In genomic region chr2:169357400-169357799, GRCm38 (mm10) we compare ENCODE assay signal across 22 mouse cellular contexts.
DNase-seq lines count a peak whose midpoint lies in the region; ATAC-seq and TF ChIP-seq lines count a peak whose summit lies in the region.
"Had no signal": no experiment of that assay in that cellular context is flagged by ENCODE, and none has a peak within 500 bp of the region (broad histone marks: within the 10 kb centered on the region; RNA-seq: fewer than 3 reads in every experiment).

No protein-coding gene starts in this region.

- TF ChIP-seq CTCF in liver, adult 2 months (IDR thresholded peaks at IDR 0.05; ENCODE audit: low read depth, low read length) = no peak

- ATAC-seq in liver, embryonic 12.5 days = no peak
- ATAC-seq in heart, embryonic 14.5 days (ENCODE audit: insufficient number of reproducible peaks, insufficient read depth, low FRiP score, low read depth) = peak; percentile 35; the same call in 1 of the 2 replicates
- ATAC-seq: forebrain, embryonic 16.5 days; liver, postnatal 0 days; midbrain, embryonic 13.5 days had no signal

- H3K79me2 ChIP-seq in liver, adult 2 months (ENCODE audit: control insufficient read depth, insufficient read depth, low read length) = no peaks in the 10 kb centered on the region

- no peaks in the 10 kb centered on the region for H3K9me3 ChIP-seq in liver, embryonic 12.5 days (replicated peaks)
- no peaks in the 10 kb centered on the region for H3K9me3 ChIP-seq in heart, embryonic 14.5 days (ENCODE audit: control insufficient read depth, low read length)
- H3K9me3 ChIP-seq: embryonic facial prominence, embryonic 13.5 days; limb, embryonic 15.5 days; midbrain, embryonic 13.5 days had no signal

- H3K27me3 ChIP-seq in liver, adult 2 months (ENCODE audit: control insufficient read depth, insufficient read depth, low read length) = no peaks in the 10 kb centered on the region
- H3K27me3 ChIP-seq in liver, embryonic 12.5 days (replicated peaks) = no peaks in the 10 kb centered on the region
- no peaks in the 10 kb centered on the region; the same call in 1 of the 2 replicates for H3K27me3 ChIP-seq in heart, embryonic 14.5 days (ENCODE audit: control insufficient read depth, insufficient read depth, low read length)
- H3K27me3 ChIP-seq: embryonic facial prominence, embryonic 13.5 days; limb, embryonic 15.5 days; midbrain, embryonic 13.5 days had no signal

- no peak overlapping the region for H3K4me2 ChIP-seq in liver, embryonic 12.5 days
- peak overlapping the region; percentile 15; the same call in 1 of the 2 replicates for H3K4me2 ChIP-seq in heart, embryonic 14.5 days (ENCODE audit: low read length)
- H3K4me2 ChIP-seq: embryonic facial prominence, embryonic 13.5 days; limb, embryonic 15.5 days; midbrain, embryonic 13.5 days had no signal

- intact Hi-C loops in gastrocnemius, postnatal 14 days (cut with DNase I; ENCODE audit: low total_unique reads) = no loop called here

- H3K9ac ChIP-seq in liver, adult 2 months (ENCODE audit: low read depth, low read length) = no peak overlapping the region
- H3K9ac ChIP-seq in liver, embryonic 12.5 days = no peak overlapping the region
- H3K9ac ChIP-seq in heart, embryonic 14.5 days (ENCODE audit: low read length) = no peak overlapping the region
- H3K9ac ChIP-seq: embryonic facial prominence, embryonic 13.5 days; limb, embryonic 15.5 days; liver, postnatal 0 days; midbrain, embryonic 13.5 days had no signal

- H3K27ac ChIP-seq in liver, adult 2 months (replicated peaks; ENCODE audit: insufficient read depth, low read depth, low read length) = no peak overlapping the region
- no peak overlapping the region for H3K27ac ChIP-seq in liver, embryonic 12.5 days
- no peak overlapping the region for H3K27ac ChIP-seq in heart, embryonic 14.5 days (replicated peaks in 1 of 2; ENCODE audit: control insufficient read depth in 1 of 2, insufficient read depth in 1 of 2, low read depth in 2 of 2, low read length in 2 of 2)
- H3K27ac ChIP-seq: embryonic facial prominence, embryonic 13.5 days; kidney, postnatal 0 days; limb, embryonic 15.5 days; midbrain, embryonic 13.5 days had no signal

- peaks cover 6% of the 10 kb centered on the region; the same call in 1 of the 2 replicates for H3K4me1 ChIP-seq in liver, adult 2 months (ENCODE audit: control insufficient read depth, insufficient read depth, low read length)
- H3K4me1 ChIP-seq in liver, embryonic 12.5 days = no peaks in the 10 kb centered on the region
- H3K4me1 ChIP-seq in heart, embryonic 14.5 days (ENCODE audit: control insufficient read depth in 2 of 2, insufficient read depth in 2 of 2, low read length in 2 of 2) = peaks cover 3 to 5% of the 10 kb centered on the region in 2 experiments; a peak in 3 of 4 replicates
- H3K4me1 ChIP-seq: limb, embryonic 15.5 days had no signal

- no peak overlapping the region for H3K4me3 ChIP-seq in liver, adult 2 months (ENCODE audit: insufficient read depth, low read depth, low read length)
- no peak overlapping the region for H3K4me3 ChIP-seq in liver, embryonic 12.5 days
- no peak overlapping the region for H3K4me3 ChIP-seq in heart, embryonic 14.5 days (ENCODE audit: control insufficient read depth in 1 of 2, insufficient read depth in 1 of 2, low read depth in 1 of 2, low read length in 2 of 2)
- H3K4me3 ChIP-seq: embryonic facial prominence, embryonic 13.5 days; limb, embryonic 15.5 days; midbrain, embryonic 13.5 days had no signal

- WGBS in liver, adult 2 months = 72% methylated on average over 10 of the region's 10 CpGs
- 58% methylated on average over 10 of the region's 10 CpGs for WGBS in liver, embryonic 12.5 days (ENCODE audit: insufficient replicate concordance)
- WGBS in heart, embryonic 14.5 days = 29% methylated on average over 10 of the region's 10 CpGs

- H3K36me3 ChIP-seq in liver, adult 2 months (ENCODE audit: control insufficient read depth, insufficient read depth, low read length) = no peaks in the 10 kb centered on the region
- H3K36me3 ChIP-seq in liver, embryonic 12.5 days = no peaks in the 10 kb centered on the region
- H3K36me3 ChIP-seq in heart, embryonic 14.5 days (ENCODE audit: control insufficient read depth, insufficient read depth, low read length) = no peaks in the 10 kb centered on the region
- H3K36me3 ChIP-seq: embryonic facial prominence, embryonic 13.5 days; G1E; limb, embryonic 15.5 days; midbrain, embryonic 13.5 days had no signal

- peak; percentile 26 to 30 for DNase-seq in cerebellum, postnatal 14 days
- DNase-seq in cerebellum, postnatal 4 days (ENCODE audit: low spot score in 2 of 2) = no peak
- DNase-seq in liver, adult 2 months (ENCODE audit: extremely low read depth, low read depth, low spot score) = peak; percentile 5
- DNase-seq in retina, embryonic 14.5 days (ENCODE audit: low spot score) = peak; percentile 84
- no peak for DNase-seq in gastrocnemius, postnatal 14 days
- DNase-seq in embryo, embryonic 10 days (ENCODE audit: low spot score) = no peak
- DNase-seq: adrenal gland, postnatal 36 days; cerebellum, adult 2 months; kidney, adult 18-20 months; layer of hippocampus, postnatal 36 days; liver, postnatal 0 days; lung, postnatal 10 days; right cerebral cortex, postnatal 4 days; thymus, adult 2 months had no signal

- TF ChIP-seq POLR2A in liver, adult 2 months (IDR thresholded peaks at IDR 0.05; ENCODE audit: extremely low read depth, insufficient read depth, low read length) = no peak

Comparison
In these comparisons a context has a peak if more than half of its experiments do, and no peak if none do; other contexts are left out.
1. DNase-seq: peak in cerebellum, postnatal 14 days (2 of 2), liver, adult 2 months (single experiment) and retina, embryonic 14.5 days (single experiment); none in cerebellum, postnatal 4 days (0 of 2), gastrocnemius, postnatal 14 days (single experiment) and embryo, embryonic 10 days (single experiment).